Mouse (Mus musculus) liver, embryonic 11.5 days (tissue): ENCODE data around the gene Enc1. TPM values are rescaled to one million over a fixed set of nuclear protein-coding genes. Genes with fewer than 3 reads are reported as not detected.

Experiments
- ATAC-seq: fragments of 200-750 bp; cut with Nextera tagmentation; replicated peaks from 2 replicates; pipeline ENCODE4 v1.8.0; 2017; ENCODE audit warnings: moderate number of reproducible peaks, mild to moderate bottlenecking, moderate TSS enrichment, moderate library complexity; ENCODE audit not compliant: low FRiP score
- DNase-seq: peaks from one replicate; pipeline ENCODE4 v3.0.0-alpha.2; 2017; ENCODE audit warnings: low spot score
- H3K27ac ChIP-seq: fragments of 300-500 bp; sonication (generic); 2 replicates; pipeline ENCODE4 v1.5.1; 2014; ENCODE audit warnings: mild to moderate bottlenecking, low read depth, low read length, control low read depth
- H3K27me3 ChIP-seq: fragments of 300-500 bp; sonication (generic); replicated peaks from 2 replicates; pipeline ENCODE4 v1.6.1; 2014; ENCODE audit warnings: low read length, mixed read lengths; ENCODE audit not compliant: control insufficient read depth, insufficient read depth
- H3K36me3 ChIP-seq: fragments of 300-500 bp; sonication (generic); 2 replicates; pipeline ENCODE4 v1.6.1; 2014; ENCODE audit warnings: mild to moderate bottlenecking, low read length, moderate library complexity, mixed read lengths; ENCODE audit not compliant: control insufficient read depth, insufficient read depth
- H3K4me1 ChIP-seq: fragments of 300-500 bp; sonication (generic); replicated peaks from 2 replicates; pipeline ENCODE4 v1.6.1; 2014; ENCODE audit warnings: low read length, mixed read lengths; ENCODE audit not compliant: control insufficient read depth, insufficient read depth
- H3K4me2 ChIP-seq: fragments of 300-500 bp; sonication (generic); 2 replicates; pipeline ENCODE4 v1.6.1; 2014; ENCODE audit warnings: mild to moderate bottlenecking, control low read depth, moderate library complexity
- H3K4me3 ChIP-seq: fragments of 300-500 bp; sonication (generic); 2 replicates; pipeline ENCODE4 v1.5.1; 2014; ENCODE audit warnings: low read depth, low read length, control low read depth
- H3K9ac ChIP-seq: fragments of 300-500 bp; sonication (generic); 2 replicates; pipeline ENCODE4 v1.6.1; 2014; ENCODE audit warnings: low read depth, low read length, control low read depth
- H3K9me3 ChIP-seq: fragments of 300-500 bp; sonication (generic); 2 replicates; pipeline ENCODE4 v1.6.1; 2016; ENCODE audit warnings: low read length, inconsistent platforms, mixed read lengths; ENCODE audit not compliant: control insufficient read depth
- WGBS: fragments of 180-500 bp; shearing (Covaris S2); extraction: QIAGEN DNeasy Blood & Tissue Kit; methylation state at CpG from one replicate; pipeline ENCODE4 v1.1.7; 2014; 5-methylcytosine and 5-hydroxymethylcytosine counted together
- polyA plus RNA-seq: library from polyadenylated mRNA; unstranded; fragments of >200 nt; fragmentation: Nextera tagmentation; extraction: Ambion mirVana; gene quantifications from 2 replicates; pipeline ENCODE4 v1.2.1, GENCODE M21; 2014

The Enc1 gene
- polyA plus RNA-seq, 1 experiment from 2014 or later, result 2.2 TPM

DNA sequence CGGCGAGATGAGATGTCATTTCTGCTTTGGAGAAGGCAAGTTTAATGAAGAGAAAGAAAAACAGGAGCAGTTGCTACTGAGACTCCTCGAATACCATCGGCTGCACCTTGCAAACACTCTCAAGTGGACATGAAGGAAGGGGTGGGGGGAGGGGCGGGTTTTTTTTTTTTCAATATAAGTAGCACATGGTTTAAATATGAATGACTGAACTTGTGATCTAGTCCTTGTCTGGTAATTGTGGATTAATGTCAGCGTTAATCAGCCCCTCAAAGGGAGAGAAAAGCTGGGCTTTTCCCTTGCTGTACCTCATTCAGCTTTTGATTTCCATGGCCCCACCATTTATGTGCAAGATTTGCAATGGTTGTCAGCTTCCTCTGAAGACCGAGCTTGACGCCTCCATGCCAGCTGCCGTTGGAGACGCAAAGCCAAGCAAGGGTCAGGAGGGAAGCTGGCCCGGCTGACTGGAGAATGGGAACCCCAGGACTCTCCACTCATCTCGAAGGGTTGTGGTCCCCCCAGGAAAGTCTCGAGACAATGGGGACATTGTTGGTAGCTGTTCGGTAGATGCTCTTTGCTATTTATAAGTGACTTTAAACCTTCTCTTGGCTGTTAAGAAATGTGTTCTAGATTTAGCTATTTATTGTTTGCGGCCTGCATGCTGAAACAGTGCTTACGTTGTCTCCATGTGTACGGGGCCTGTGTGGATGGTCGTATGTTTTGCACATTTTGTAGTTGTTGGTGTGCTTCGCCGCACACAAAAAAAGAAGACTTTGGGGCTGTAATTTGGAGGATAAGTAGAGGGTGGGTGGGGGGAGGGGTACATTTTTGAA lies 9.9 kb downstream of the Enc1 start:
- peaks cover 24% of the 10 kb centered on the region for H3K36me3 ChIP-seq
- H3K4me1 ChIP-seq, result peaks cover 5% of the 10 kb centered on the region
- H3K4me2 ChIP-seq, result no peak overlapping the region
- ATAC-seq (no peak), DNase-seq (no peak)
- no peaks in the 10 kb centered on the region for H3K27me3 ChIP-seq
- H3K27ac ChIP-seq, result no peak overlapping the region
- H3K9me3 ChIP-seq, result no peaks in the 10 kb centered on the region
- H3K4me3 ChIP-seq, result no peak overlapping the region
- WGBS, result 88% methylated on average over 20 of the region's 20 CpGs
- H3K9ac ChIP-seq, result no peak overlapping the region

DNA sequence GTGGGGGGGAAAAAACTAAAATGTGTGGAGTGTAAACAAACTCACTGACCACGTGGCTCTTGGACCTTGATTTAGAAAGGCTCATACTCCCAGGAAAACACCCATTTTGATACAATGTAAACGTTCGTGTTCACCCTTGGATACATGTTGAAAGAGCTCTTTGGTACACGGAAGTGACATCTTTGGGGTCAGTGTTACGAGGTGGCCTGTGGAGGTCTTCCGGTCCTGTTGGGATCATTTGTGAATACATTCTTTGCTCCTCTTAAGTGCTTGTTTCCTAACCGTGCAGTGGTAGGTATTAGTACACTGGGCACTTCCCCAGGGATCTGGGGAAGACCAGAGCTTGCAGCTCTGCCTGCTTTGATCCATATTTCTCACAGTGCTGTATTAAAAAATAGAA lies 10.8 kb downstream of the Enc1 start:
- no peak for DNase-seq
- Histone ChIP-seq H3K27ac (no peak overlapping the region), H3K4me1 (peaks cover 6% of the 10 kb centered on the region), H3K9me3 (no peaks in the 10 kb centered on the region), H3K27me3 (no peaks in the 10 kb centered on the region), H3K4me3 (no peak overlapping the region), H3K4me2 (no peak overlapping the region), H3K9ac (no peak overlapping the region), H3K36me3 (peaks cover 15% of the 10 kb centered on the region)
- 81% methylated on average over 7 of the region's 7 CpGs for WGBS
- ATAC-seq, result no peak

DNA sequence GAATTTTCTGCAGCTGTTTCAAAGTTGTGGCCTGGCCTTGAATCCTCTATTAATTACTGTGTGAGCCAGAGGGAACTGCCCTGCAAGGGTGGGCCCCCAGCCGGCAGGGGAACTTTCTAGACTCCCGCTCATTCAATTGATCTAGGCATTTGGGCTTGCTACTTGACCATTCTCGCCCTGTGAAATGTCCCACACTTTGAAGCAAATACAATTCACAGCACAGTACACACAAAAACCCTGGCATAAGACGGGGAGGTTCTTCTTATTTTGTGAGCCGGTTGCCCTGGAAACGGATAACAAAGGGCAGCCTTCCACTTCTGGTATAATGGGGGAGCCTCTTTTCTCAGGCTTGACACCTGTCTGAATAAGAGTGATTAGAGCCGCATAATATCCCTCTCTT lies 11.6 kb downstream of the Enc1 start:
- peaks cover 9% of the 10 kb centered on the region for H3K36me3 ChIP-seq
- H3K27ac ChIP-seq, result no peak overlapping the region
- H3K9ac ChIP-seq, result no peak overlapping the region
- no peak overlapping the region for H3K4me2 ChIP-seq
- 79% methylated on average over 7 of the region's 7 CpGs for WGBS
- ATAC-seq (no peak), DNase-seq (no peak)
- no peak overlapping the region for H3K4me3 ChIP-seq
- H3K27me3 ChIP-seq, result no peaks in the 10 kb centered on the region
- H3K9me3 ChIP-seq, result no peaks in the 10 kb centered on the region
- H3K4me1 ChIP-seq, result peaks cover 12% of the 10 kb centered on the region

DNA sequence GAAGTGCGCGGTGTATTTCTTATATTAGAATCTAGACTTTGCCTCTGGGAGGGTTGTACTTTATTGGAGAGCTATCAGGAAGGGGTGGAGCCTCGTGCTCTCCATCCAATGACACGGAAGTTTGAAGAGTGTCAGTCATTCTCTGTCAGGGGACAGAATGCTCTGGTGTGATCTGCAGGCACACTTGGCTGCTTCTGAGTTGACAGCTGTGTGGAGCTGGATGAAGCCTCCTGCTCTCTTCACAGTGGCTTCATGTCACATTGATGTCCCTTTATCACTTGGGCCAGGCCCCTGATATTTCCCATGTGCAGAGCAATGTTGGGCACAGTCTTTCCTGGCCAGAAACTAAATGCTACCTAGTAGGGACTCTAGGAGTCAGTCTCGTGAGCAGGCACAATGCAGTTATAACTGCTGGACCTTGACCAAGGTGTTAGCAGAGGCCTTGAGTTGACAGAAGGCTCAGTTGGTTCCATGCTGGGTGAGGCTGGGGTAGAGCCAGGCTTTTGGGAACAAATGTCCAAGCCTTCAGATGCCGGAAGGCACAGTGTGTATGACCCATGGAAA lies 12.6 kb downstream of the Enc1 start:
- DNase-seq (no peak), ATAC-seq (peak; percentile 45; the same call in 1 of the 2 replicates)
- Histone ChIP-seq H3K4me3 (no peak overlapping the region), H3K9me3 (no peaks in the 10 kb centered on the region), H3K27me3 (no peaks in the 10 kb centered on the region), H3K4me1 (peaks cover 10% of the 10 kb centered on the region), H3K36me3 (peaks cover 6% of the 10 kb centered on the region), H3K4me2 (no peak overlapping the region), H3K27ac (no peak overlapping the region), H3K9ac (no peak overlapping the region)
- WGBS, result 69% methylated on average over 6 of the region's 6 CpGs

DNA sequence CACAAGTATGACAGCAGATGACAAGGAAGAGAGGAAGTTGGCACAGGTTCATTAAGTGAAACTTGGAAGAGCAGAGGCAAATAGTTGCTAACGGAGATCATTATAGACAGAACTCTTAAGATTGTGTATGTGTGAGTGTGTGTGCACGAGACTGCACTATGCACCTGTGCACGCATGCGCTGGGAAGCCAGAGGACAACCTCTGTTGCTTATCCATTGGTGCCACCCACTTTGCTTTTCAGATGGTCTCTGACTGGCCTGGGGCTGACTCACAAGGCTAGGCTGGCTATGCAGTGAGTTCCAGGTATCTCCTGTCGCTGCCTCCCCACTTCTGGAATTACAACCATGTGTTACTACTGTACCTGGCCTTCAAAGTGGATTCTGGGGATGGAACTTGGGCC lies 13.1 kb downstream of the Enc1 start:
- no peak for DNase-seq
- Histone ChIP-seq H3K27me3 (no peaks in the 10 kb centered on the region), H3K4me3 (no peak overlapping the region), H3K9ac (no peak overlapping the region), H3K4me2 (no peak overlapping the region), H3K9me3 (no peaks in the 10 kb centered on the region), H3K36me3 (peaks cover 6% of the 10 kb centered on the region), H3K4me1 (peaks cover 9% of the 10 kb centered on the region), H3K27ac (no peak overlapping the region)
- 87% methylated on average over 5 of the region's 5 CpGs for WGBS
- ATAC-seq, result no peak

DNA sequence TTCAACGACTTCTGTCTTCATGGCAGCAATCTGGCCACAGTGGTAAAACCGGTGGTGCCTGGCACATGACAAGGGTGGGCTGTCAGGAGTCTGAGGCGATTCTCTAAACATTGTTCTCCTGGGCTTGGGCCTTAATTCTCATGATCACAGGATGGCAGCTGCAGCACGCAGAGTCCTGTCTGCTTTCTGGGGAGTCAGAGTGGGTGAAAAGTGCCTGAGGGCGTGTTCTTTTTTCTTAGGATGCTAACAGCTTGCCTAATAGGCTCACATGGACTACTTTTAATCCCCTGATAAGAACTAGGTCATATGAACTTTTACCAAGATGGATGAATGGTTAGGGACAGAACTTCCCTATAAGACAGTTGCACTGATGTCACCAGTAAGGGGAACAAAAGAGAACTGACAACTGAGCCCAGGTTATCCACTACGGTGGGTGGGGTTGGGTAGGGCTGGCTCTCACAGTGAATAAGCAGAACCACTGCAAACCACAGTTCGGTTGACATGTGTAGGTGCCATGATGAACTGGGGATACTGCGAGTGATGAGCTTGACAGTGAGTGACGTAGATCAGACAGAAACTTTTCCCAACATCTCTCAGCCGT lies 13.8 kb downstream of the Enc1 start:
- peaks cover 7% of the 10 kb centered on the region for H3K4me1 ChIP-seq
- no peaks in the 10 kb centered on the region for H3K9me3 ChIP-seq
- WGBS, result 69% methylated on average over 10 of the region's 10 CpGs
- H3K4me3 ChIP-seq, result no peak overlapping the region
- no peak overlapping the region for H3K9ac ChIP-seq
- no peak overlapping the region for H3K27ac ChIP-seq
- H3K36me3 ChIP-seq, result peaks cover 6% of the 10 kb centered on the region
- DNase-seq (no peak), ATAC-seq (no peak)
- H3K4me2 ChIP-seq, result no peak overlapping the region
- H3K27me3 ChIP-seq, result 0 out of 2 replicates have a peak, but pooled peaks cover 1% of the 10 kb centered on the region

DNA sequence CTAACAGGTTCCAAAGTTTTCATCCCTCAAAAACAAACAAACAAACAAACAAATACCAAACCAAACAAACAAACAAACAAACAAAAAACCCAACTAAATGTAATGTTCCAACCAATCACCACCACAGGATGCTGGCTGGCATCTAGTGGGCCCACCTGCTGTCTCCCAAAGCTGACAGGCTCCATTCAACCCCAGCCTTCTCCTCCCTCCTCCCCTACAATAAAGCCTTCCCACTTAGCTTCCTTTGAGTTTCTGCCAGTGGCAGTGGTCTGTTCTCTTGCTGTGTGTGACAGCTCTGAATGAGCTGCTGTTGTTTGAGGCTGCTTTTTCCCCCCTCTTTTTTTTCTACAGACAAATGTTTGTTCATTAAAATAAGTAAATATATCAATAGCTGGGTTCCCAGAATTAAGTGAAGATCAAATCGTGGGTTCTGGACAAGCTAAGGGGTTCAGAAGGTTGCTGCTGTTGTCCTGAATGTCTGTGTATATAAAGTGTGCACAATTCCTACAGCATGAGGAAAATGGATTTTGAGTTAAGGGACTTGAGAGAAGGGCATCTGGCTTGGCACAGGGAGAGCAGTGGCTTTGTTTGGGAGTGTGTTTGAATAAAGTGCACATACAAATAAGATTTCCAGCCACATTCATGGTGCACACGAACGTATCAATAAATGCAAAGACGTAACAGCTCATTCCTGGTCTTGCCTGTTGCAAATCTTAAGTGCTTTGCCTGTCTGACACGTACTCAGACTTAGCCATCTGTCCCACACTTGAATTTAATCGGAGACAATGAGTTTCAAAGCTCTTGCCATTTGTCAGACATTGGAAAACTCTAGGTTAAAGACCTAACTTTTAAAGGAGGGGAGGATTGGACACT lies 15.3 kb downstream of the Enc1 start:
- Histone ChIP-seq H3K36me3 (peaks cover 6% of the 10 kb centered on the region), H3K4me3 (no peak overlapping the region), H3K4me2 (no peak overlapping the region), H3K9me3 (no peaks in the 10 kb centered on the region), H3K9ac (no peak overlapping the region), H3K27me3 (0 out of 2 replicates have a peak, but pooled peaks cover 2% of the 10 kb centered on the region), H3K4me1 (peaks cover 7% of the 10 kb centered on the region), H3K27ac (no peak overlapping the region)
- DNase-seq (no peak), ATAC-seq (no peak)
- WGBS, result 73% methylated on average over 6 of the region's 6 CpGs

DNA sequence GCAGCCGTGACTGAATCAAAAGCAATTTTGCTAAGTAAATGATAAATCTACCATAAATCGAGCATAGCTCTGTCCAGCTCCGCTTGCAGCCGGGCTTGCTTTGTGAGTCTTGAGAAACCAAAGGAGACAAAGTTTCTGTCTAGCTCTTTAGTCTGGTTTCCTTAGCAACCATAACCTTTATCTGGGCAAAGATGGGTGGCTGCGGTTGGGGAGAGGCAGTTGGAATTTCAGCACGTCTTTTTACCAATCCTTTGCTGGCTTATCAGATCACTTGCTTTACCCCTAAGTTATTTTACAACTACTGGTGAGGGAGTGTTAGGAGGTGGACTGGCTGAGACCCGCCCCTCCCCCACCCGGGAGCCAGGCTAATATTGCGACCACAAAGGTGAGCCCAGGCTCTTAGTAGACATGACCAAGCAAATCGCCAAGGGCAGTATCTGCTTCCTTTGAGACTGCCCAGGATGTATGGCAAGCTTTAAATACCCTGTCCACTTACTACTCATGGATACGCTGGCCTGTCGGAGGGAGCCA lies 16.0 kb downstream of the Enc1 start:
- Histone ChIP-seq H3K4me2 (no peak overlapping the region), H3K4me3 (no peak overlapping the region), H3K9ac (no peak overlapping the region), H3K36me3 (no peaks in the 10 kb centered on the region; the same call in 1 of the 2 replicates), H3K4me1 (peaks cover 7% of the 10 kb centered on the region), H3K27me3 (0 out of 2 replicates have a peak, but pooled peaks cover 2% of the 10 kb centered on the region), H3K9me3 (no peaks in the 10 kb centered on the region), H3K27ac (no peak overlapping the region)
- no peak for ATAC-seq
- DNase-seq, result no peak
- WGBS, result 47% methylated on average over 12 of the region's 12 CpGs
